Mouse (Mus musculus): ENCODE data around the gene Ipo4. TPM values are rescaled to one million over a fixed set of nuclear protein-coding genes. Genes with fewer than 3 reads are reported as not detected.

The Ipo4 gene
- polyA plus RNA-seq, 1 experiment from 2014 or later = 45.0 TPM

DNA sequence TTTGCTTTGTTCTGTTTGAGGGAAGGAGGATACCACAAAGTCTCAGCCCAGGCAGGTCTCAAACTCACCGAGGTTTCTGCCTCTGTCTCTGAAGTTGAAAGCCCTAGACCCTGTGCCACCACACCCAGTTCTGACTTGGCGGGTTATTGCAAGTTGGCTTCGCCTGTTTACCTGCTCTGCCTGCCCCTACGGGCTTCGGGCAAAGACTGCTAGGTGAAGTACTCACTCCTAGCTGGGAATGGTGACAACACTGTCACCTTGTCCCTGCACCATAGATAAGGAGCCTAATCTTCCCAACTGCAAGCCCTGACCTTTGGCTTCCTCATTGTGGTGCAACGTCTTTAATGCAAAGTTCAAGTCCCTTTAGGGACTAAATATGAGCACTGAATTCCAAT is 50.2 kb downstream of the Ipo4 start:
- Histone ChIP-seq H3K9ac (no peak overlapping the region), H3K27ac (peak overlapping the region; percentile 83), H3K4me3 (peak overlapping the region; percentile 69; the same call in 1 of the 2 replicates), H3K9me3 (replicated peaks) (no peaks in the 10 kb centered on the region), H3K36me3 (peaks cover 18% of the 10 kb centered on the region; the same call in 1 of the 2 replicates), H3K4me1 (replicated peaks) (peaks cover 23% of the 10 kb centered on the region), H3K4me2 (peak overlapping the region; percentile 89), H3K27me3 (no peaks in the 10 kb centered on the region)
- WGBS = 47% methylated on average over 6 of the region's 6 CpGs
- no peak for ATAC-seq (replicated peaks; ENCODE audit: insufficient number of reproducible peaks, insufficient read depth, low FRiP score, low read depth)

DNA sequence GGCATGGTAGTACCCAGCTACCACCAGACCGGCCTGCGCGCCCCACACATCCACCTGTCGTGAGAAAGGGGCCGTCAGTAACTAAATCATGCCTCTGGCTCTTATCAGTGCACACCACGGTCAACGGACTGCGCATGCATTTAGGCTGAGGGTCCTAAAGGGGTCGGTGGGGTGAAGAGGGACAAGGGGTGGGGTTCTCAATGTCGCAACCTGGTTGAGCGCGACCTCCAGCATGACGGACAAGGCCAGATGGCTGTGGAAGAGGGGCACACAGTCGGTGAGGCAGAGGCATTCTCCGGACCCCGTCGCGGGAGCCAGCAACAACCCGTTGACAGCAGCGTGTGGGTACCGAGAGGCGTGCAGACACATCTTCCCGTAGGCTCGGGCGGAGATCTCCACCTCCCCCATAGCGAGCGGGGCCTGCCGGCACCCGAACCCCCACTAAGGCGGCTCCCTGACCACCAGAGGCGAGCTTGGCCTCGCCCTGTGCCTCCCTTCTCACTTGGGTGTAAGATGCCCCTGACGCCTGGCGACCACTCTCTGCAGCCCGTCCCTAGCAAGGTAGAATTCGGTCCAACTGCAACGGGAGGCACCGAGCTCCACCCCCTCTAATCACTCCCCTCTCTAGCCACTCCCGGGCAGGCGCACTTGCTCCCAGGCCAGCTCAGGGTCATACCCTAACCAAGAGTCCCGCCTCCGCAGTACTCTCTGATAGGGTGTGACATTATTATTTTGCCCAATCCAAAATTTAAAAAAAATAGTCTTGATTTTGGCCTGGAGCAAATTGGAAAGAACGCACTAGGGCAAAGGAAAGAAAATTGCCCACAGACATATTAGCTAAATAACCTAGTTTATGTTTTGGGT is 50.8 kb downstream of the Ipo4 start, which contains the start of gene Emc9:
Gene Emc9, minus strand, starts transcription at position 601 of the 864 bp plus-strand sequence.
- Histone ChIP-seq H3K36me3 (peaks cover 24% of the 10 kb centered on the region), H3K4me3 (peak within 1 kb of the TSS; percentile 69), H3K4me2 (peak within 1 kb of the TSS; percentile 89), H3K4me1 (replicated peaks) (peaks cover 17% of the 10 kb centered on the region), H3K9me3 (replicated peaks) (no peaks in the 10 kb centered on the region), H3K27me3 (no peaks in the 10 kb centered on the region), H3K9ac (peak within 1 kb of the TSS; percentile 80), H3K27ac (peak within 1 kb of the TSS; percentile 83)
- WGBS = 3% methylated on average over 43 of the region's 43 CpGs
- peak; percentile 78 for ATAC-seq (replicated peaks; ENCODE audit: insufficient number of reproducible peaks, insufficient read depth, low FRiP score, low read depth)

- peak overlapping the region; percentile 80 for H3K9ac ChIP-seq
- 46% methylated on average over 5 of the region's 5 CpGs for WGBS
- no peaks in the 10 kb centered on the region for H3K9me3 ChIP-seq (replicated peaks)
- no peak for ATAC-seq (replicated peaks; ENCODE audit: insufficient number of reproducible peaks, insufficient read depth, low FRiP score, low read depth)
- H3K4me2 ChIP-seq = peak overlapping the region; percentile 89
- H3K36me3 ChIP-seq = peaks cover 26% of the 10 kb centered on the region
- peak overlapping the region; percentile 69 for H3K4me3 ChIP-seq
- peaks cover 15% of the 10 kb centered on the region for H3K4me1 ChIP-seq (replicated peaks)
- H3K27ac ChIP-seq = peak overlapping the region; percentile 83
- no peaks in the 10 kb centered on the region for H3K27me3 ChIP-seq
Measured at GRCm38 (mm10) chr14:55584303-55584701, 51.5 kb downstream of the Ipo4 start.

DNA sequence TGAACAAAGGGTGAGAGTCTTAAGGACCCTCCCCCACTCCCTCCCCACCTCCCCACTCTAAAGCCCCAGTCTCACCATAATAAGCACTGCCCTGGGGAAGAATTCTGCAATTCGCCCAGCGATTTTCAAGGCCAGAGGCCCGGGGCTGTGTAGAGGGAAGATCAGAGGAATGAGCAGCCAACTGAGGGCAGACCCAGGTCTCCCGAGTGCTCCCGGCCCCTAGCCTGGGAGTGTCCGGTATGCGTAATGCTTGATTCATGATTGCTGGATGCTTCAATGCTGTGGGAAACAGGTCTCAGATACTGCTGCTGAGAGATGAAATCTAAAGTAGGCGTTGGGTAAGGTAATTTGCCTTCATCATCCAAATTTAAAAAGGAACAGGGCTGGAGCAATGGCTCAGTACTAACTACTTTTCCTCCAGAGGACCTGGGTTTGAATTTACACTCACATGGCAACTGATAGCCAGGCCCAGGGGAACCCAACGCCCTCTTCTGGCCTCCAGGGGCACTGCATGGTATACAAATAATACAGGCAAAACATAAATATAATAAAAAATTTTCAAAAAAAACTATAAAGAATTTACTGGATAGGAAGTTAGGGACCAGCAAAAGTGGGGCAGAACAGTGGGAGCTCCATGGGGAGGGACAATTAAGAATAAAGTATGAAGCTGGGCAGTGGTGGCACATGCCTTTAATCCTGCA is 53.6 kb downstream of the Ipo4 start:
- 74% methylated on average over 9 of the region's 9 CpGs for WGBS
- H3K36me3 ChIP-seq = peaks cover 23% of the 10 kb centered on the region
- H3K4me3 ChIP-seq = no peak overlapping the region
- no peaks in the 10 kb centered on the region for H3K27me3 ChIP-seq
- ATAC-seq (replicated peaks; ENCODE audit: insufficient number of reproducible peaks, insufficient read depth, low FRiP score, low read depth) = no peak
- no peak overlapping the region for H3K4me2 ChIP-seq
- no peaks in the 10 kb centered on the region for H3K9me3 ChIP-seq (replicated peaks)
- no peak overlapping the region for H3K27ac ChIP-seq
- H3K4me1 ChIP-seq (replicated peaks) = peaks cover 27% of the 10 kb centered on the region
- H3K9ac ChIP-seq = no peak overlapping the region

DNA sequence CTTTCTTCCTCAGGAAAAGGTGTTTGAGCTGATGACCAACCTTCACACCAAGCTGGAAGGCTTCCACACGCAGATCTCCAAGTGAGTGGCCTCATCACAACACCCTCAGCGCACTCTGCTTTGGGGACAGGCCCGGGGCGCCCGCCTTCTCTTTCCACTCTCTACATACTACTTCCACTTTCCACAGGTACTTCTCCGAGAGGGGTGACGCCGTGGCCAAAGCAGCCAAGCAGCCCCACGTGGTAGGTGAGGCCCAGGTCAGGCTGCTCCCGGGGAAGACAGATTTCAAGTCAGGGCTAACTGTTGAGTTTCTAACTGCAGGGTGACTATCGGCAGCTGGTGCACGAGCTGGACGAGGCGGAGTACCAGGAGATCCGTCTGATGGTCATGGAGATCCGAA is 55.0 kb downstream of the Ipo4 start:
- 89% methylated on average over 16 of the region's 16 CpGs for WGBS

GRCm38 (mm10) chr14:55579511-55580496 is 56.0 kb downstream of the Ipo4 start:
- Histone ChIP-seq H3K4me3 (peak overlapping the region; percentile 79; the same call in 1 of the 2 replicates), H3K36me3 (peaks cover 20% of the 10 kb centered on the region), H3K9me3 (replicated peaks) (no peaks in the 10 kb centered on the region), H3K27me3 (no peaks in the 10 kb centered on the region), H3K4me2 (no peak overlapping the region), H3K27ac (no peak overlapping the region), H3K9ac (no peak overlapping the region), H3K4me1 (replicated peaks) (peaks cover 37% of the 10 kb centered on the region)
- no peak for ATAC-seq (replicated peaks; ENCODE audit: insufficient number of reproducible peaks, insufficient read depth, low FRiP score, low read depth)
- WGBS = 84% methylated on average over 23 of the region's 23 CpGs

More for the DNA sequence above, 55.0 kb downstream of the Ipo4 start:
- Histone ChIP-seq H3K27ac (no peak overlapping the region), H3K4me3 (no peak overlapping the region), H3K9me3 (replicated peaks) (no peaks in the 10 kb centered on the region), H3K4me2 (no peak overlapping the region), H3K36me3 (peaks cover 20% of the 10 kb centered on the region), H3K4me1 (replicated peaks) (peaks cover 34% of the 10 kb centered on the region), H3K9ac (no peak overlapping the region), H3K27me3 (no peaks in the 10 kb centered on the region)
- no peak for ATAC-seq (replicated peaks; ENCODE audit: insufficient number of reproducible peaks, insufficient read depth, low FRiP score, low read depth)

DNA sequence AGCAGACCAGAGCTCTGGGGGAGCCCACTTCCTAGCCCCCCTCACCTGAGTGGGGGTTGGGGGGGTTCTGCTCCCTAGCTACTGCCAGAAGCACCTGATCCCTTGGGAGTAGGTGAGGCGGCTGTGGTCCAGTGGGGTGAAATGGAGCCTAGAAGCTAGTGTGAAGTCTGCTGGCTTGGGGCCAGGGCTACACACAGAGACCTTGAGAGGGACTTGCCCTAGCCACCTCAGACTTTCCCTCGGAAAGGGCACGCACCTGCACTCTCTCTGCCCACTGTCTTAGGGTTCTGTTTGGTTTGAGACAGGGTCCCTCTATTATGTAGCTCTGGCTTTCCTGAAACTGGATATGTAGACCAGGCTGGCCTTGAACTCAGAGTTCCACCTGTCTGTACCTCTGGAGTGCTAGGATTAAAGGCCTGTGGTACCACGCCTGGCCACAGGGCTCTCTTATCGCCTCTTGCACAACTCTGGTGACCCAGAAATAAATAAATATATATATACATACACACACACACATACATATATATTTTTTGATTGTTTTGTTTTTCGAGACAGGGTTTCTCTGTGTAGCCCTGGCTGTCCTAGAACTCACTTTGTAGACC is 57.0 kb downstream of the Ipo4 start:
- Histone ChIP-seq H3K27ac (peak overlapping the region; percentile 86), H3K9ac (peak overlapping the region; percentile 88), H3K36me3 (peaks cover 20% of the 10 kb centered on the region), H3K4me2 (peak overlapping the region; percentile 78), H3K4me1 (replicated peaks) (peaks cover 39% of the 10 kb centered on the region), H3K4me3 (peak overlapping the region; percentile 79), H3K27me3 (no peaks in the 10 kb centered on the region), H3K9me3 (replicated peaks) (no peaks in the 10 kb centered on the region)
- peak; percentile 28 for ATAC-seq (replicated peaks; ENCODE audit: insufficient number of reproducible peaks, insufficient read depth, low FRiP score, low read depth)
- WGBS = 22% methylated on average over 6 of the region's 6 CpGs

- H3K27me3 ChIP-seq = no peaks in the 10 kb centered on the region
- peak; percentile 84 for ATAC-seq (replicated peaks; ENCODE audit: insufficient number of reproducible peaks, insufficient read depth, low FRiP score, low read depth)
- H3K27ac ChIP-seq = peak within 1 kb of the TSS; percentile 98
- H3K4me1 ChIP-seq (replicated peaks) = peaks cover 39% of the 10 kb centered on the region
- peaks cover 20% of the 10 kb centered on the region for H3K36me3 ChIP-seq
- no peaks in the 10 kb centered on the region for H3K9me3 ChIP-seq (replicated peaks)
- H3K4me2 ChIP-seq = peak within 1 kb of the TSS; percentile 78
- under 1% methylated on average over 32 of the region's 32 CpGs for WGBS
- H3K9ac ChIP-seq = peak within 1 kb of the TSS; percentile 88
- H3K4me3 ChIP-seq = peak within 1 kb of the TSS; percentile 79
Measured at GRCm38 (mm10) chr14:55577871-55578667, 57.7 kb downstream of the Ipo4 start, which contains the start of gene Psme1. TSS of gene Psme1 (plus strand) at chr14:55578123.

GRCm38 (mm10) chr14:55576376-55576775 is 59.4 kb downstream of the Ipo4 start:
- Histone ChIP-seq H3K27ac (peak overlapping the region; percentile 98), H3K4me2 (peak overlapping the region; percentile 64), H3K36me3 (peaks cover 15% of the 10 kb centered on the region), H3K9me3 (replicated peaks) (no peaks in the 10 kb centered on the region), H3K9ac (peak overlapping the region; percentile 65; the same call in 1 of the 2 replicates), H3K4me3 (peak overlapping the region; percentile 51), H3K4me1 (replicated peaks) (peaks cover 39% of the 10 kb centered on the region), H3K27me3 (no peaks in the 10 kb centered on the region)
- 50% methylated on average over 16 of the region's 16 CpGs for WGBS
- ATAC-seq (replicated peaks; ENCODE audit: insufficient number of reproducible peaks, insufficient read depth, low FRiP score, low read depth) = no peak

DNA sequence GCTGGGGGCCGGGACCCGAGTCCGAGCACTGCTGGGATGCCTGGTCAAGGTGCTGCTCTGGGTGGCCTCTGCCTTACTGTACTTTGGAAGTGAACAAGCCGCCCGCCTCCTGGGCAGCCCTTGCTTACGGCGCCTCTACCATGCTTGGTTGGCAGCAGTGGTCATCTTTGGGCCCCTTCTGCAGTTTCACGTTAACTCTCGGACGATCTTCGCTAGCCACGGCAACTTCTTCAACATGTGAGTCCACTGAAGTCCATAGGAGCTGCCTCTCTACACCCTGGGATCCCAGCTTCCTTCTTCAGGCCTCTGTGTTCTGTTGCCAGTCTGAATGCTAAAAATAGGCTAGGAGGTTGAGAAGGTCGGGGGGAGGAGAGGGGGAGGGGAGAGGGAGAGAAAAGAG is 60.0 kb downstream of the Ipo4 start:
- H3K9ac ChIP-seq = peak overlapping the region; percentile 65
- peak overlapping the region; percentile 51 for H3K4me3 ChIP-seq

More for the DNA sequence above, 60.0 kb downstream of the Ipo4 start:
- Histone ChIP-seq H3K4me1 (replicated peaks) (peaks cover 43% of the 10 kb centered on the region), H3K36me3 (peaks cover 9% of the 10 kb centered on the region), H3K27ac (peak overlapping the region; percentile 98), H3K9me3 (replicated peaks) (no peaks in the 10 kb centered on the region), H3K4me2 (peak overlapping the region; percentile 64), H3K27me3 (no peaks in the 10 kb centered on the region)
- ATAC-seq (replicated peaks; ENCODE audit: insufficient number of reproducible peaks, insufficient read depth, low FRiP score, low read depth) = 0 out of 2 replicates have a peak, but pooled peaks have one; percentile 28
- WGBS = 28% methylated on average over 13 of the region's 13 CpGs

Data from heart, embryonic 15.5 days (tissue).